Mouse (Mus musculus) Patski (cell line): ENCODE measurements around the gene Naaladl2. TPM values are rescaled to one million over a fixed set of nuclear protein-coding genes. Genes with fewer than 3 reads are reported as not detected.
"Not testable (repeated sequence)": the region's sequence is repeated elsewhere in the genome, so short reads cannot be mapped to it uniquely, and the experiment has no call there.

Source experiments
- ATAC-seq: fragments of 100-300 bp; one replicate; pipeline ENCODE4 v1.8.0; 2021
- CTCF ChIA-PET: fragments of 350-600 bp; sonication (Branson Sonifier 250); formaldehyde crosslinking; loops from one replicate; lab custom pipeline; 2022; ENCODE audit warnings: inconsistent platforms; lab: Charles Lee
- POLR2A ChIA-PET: fragments of 350-600 bp; sonication (Branson Sonifier 250); formaldehyde crosslinking; loops from one replicate; lab custom pipeline; 2022; ENCODE audit warnings: antibody characterized with exemption, inconsistent platforms; lab: Charles Lee
- DNase-seq: peaks from one replicate; pipeline ENCODE4 v3.0.0-alpha.2; 2011; ENCODE audit warnings: low read depth, low spot score
- H3K27me3 ChIP-seq: fragments of 371-371 bp; one replicate; pipeline ENCODE4 v1.5.1; 2021
- CTCF ChIP-seq: fragments of 100-300 bp; IDR thresholded peaks from one replicate; pipeline ENCODE4 v1.5.1; 2021
- in situ Hi-C: fragments of 300-500 bp; cut with MboI; formaldehyde crosslinking; loops from 3 replicates; pipeline ENCODE4 v1.11.1; 2018; ENCODE audit warnings: low pct_unique_long_range_greater_than_20kb, mixed read lengths
- polyA plus RNA-seq: library from polyadenylated mRNA; unstranded; gene quantifications from one replicate; pipeline ENCODE4 v1.2.3, GENCODE M21; 2021

Gene Naaladl2
- polyA plus RNA-seq, 1 experiment from 2014 or later: 3.7 TPM

DNA sequence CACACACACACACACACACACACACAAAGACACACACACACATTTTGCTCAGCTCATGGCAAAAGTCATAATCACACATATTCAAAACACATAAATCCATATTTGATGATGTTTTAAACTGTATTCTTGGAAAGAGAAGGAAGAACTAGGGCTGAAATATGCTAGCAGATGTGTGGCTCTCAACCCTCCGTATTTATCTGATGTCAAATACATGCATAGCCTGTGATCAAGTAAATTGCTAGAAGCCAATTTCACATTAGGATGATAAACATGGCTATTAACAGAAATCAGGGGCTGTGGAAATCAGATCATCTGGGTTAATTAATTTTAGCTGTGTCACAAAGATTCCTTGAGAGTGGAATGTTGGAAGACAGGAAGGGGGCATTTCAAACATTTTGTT, 752.8 kb downstream of the Naaladl2 start:
- in situ Hi-C loops: no loop called here
- POLR2A ChIA-PET: no interaction called here
- CTCF ChIA-PET: no interaction called here
- DNase-seq: no peak
- no peak for ATAC-seq
- no peak for TF ChIP-seq CTCF
- no peaks in the 10 kb centered on the region for H3K27me3 ChIP-seq

DNA sequence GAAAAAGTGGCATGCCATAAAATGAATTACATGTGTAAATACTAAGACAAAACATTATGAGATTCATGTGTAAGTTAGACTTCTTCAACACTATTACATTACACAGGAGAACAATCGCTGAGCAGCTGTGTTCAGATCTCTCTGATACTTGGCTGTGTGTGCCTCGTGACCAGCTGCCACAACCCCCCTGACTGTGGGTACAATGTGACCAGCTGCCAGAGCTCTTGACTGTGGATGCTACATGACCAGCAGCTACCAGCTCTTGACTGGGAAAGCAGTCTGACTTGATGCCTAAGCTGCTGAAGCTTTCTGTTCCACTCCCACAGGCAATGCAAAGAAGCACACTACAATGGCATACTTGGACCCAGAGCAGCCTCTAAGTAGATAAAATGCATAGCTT, 789.1 kb downstream of the Naaladl2 start:
- ChIA-PET POLR2A (no interaction called here), CTCF (interaction anchor here (0.9 kb wide), 1 partner anchor 10 kb away, joined by 3 read pairs; no protein-coding TSS in a partner anchor)
- in situ Hi-C loops: no loop called here
- DNase-seq: no peak
- H3K27me3 ChIP-seq: peaks cover 4% of the 10 kb centered on the region
- TF ChIP-seq CTCF: no peak
- ATAC-seq: no peak

DNA sequence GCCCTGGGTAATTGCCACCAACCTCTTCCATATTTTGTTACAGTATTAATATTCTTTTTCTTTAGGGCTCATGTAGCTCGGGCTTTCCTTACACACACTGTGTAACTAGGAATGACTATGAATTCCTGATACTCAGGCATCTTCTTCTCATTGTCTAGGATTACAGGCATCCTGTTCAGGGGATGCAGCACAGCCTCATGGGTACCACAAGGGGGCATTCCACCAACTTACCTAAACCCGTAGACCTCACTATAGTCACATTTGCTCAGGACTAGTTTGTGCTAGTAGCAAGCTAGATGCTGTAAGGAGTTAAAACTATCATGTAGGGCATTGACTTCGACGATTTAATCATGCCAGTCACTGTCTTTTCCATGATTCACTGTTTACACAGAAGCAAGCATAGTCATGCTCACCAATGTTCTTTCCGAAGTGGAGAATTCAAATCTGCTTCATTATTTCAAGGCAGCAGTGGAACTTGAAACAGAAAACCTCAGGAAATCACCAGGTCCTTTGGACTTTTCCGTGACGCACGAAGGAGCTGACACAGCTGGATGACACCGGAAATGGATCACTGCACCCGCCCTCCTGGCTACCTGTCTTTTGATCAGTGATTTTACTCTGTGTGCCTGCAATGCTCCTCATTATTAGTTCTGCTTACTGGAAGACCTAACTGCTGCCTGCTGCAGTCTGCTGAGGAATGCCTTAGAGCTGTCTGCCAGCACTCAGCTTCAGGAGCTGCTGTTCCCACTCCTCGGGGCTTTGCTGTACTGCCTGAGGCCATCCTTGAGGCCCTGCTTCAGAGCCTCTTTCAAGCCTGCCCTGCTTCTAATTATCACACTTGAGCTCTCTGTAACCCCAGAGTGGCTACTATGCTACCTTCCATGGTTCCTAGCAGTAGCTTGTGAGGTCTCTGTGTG, 822.3 kb downstream of the Naaladl2 start:
- TF ChIP-seq CTCF: peak; percentile 32
- CTCF ChIA-PET: interaction anchor here (0.9 kb wide), 1 partner anchor 15 kb away, joined by 3 read pairs; no protein-coding TSS in a partner anchor
- H3K27me3 ChIP-seq: no peaks in the 10 kb centered on the region
- peak; percentile 60 for ATAC-seq
- DNase-seq: no peak
- in situ Hi-C loops: no loop called here
- POLR2A ChIA-PET: interaction anchor here (0.6 kb wide), 1 partner anchor 651 kb away, joined by 4 read pairs; no protein-coding TSS in a partner anchor

DNA sequence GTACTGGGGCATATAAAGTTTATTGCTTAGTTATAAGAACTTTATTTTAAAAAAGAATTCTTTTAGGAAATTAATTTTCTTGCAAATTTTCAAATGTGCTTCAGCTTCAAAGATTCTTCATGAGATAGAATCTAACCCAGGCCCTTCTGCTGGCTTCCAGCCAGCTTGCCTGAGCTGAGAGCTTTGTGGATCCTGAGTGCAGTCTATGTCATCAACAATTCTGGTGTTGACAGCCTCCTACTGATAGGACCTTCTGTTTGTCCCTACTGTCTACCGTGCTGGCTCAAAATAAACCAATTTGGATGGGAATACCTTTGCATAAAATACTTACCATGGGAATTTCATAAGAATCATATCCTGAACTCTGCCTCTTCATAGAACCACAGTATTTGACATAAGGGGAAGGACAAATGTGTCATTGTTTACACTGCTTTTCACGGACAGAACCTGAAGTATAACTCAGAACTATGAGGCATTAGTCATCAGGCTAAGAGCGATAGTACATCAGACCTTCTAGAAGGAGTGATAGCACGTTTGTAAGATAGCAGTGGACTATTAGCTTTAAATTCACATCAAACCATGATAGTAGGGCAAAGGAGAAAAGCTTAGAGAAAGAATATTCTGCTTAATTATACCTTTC, 829.3 kb downstream of the Naaladl2 start:
- ATAC-seq (no peak), DNase-seq (no peak)
- POLR2A ChIA-PET: no interaction called here
- no peaks in the 10 kb centered on the region for H3K27me3 ChIP-seq
- TF ChIP-seq CTCF: no peak
- CTCF ChIA-PET: interaction anchor here (1.2 kb wide), 1 partner anchor 20 kb away, joined by 3 read pairs; no protein-coding TSS in a partner anchor
- in situ Hi-C loops: no loop called here

DNA sequence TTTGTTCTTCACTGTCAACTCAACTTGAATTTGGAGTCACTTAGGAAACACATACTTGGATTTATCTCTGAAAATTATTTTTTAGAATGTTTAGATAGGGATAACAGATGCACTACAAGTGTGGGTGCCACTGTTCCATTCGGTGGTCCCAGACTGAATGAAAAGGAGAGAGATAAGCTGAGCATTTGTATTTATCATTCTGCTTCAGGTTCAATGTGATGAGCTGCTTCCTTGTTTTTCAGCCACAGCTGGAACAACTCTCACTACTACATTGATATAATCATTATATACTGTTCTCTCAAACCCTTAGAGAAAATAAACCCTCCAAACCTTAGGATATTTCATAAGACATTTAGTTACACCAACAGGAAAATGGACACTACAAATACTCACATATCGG, 918.6 kb downstream of the Naaladl2 start:
- in situ Hi-C loops: no loop called here
- ChIA-PET POLR2A (no interaction called here), CTCF (no interaction called here)
- ATAC-seq: no peak
- no peak for TF ChIP-seq CTCF
- no peak for DNase-seq
- no peaks in the 10 kb centered on the region for H3K27me3 ChIP-seq

DNA sequence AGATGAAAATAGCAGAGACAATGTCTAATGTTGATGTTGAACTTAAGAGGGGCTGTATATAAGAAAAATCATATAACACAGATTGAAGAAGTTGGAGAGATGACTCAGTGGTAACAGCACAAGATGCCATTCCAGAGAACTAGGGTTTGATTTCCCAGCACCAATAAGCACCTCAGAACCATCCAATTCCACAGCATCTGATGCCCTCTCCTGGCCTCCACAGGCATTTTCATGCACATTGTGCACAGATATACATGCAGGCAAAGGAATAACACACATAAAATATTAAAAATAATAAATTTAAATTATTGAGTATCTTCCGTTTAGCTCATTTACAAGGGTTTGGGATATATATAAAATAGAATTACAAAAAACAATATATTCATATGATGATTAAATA, 926.6 kb downstream of the Naaladl2 start:
- H3K27me3 ChIP-seq: no peaks in the 10 kb centered on the region
- ATAC-seq (no peak), DNase-seq (no peak)
- CTCF ChIA-PET: no interaction called here
- POLR2A ChIA-PET: no interaction called here
- in situ Hi-C loops: no loop called here
- TF ChIP-seq CTCF: peak; percentile 29

DNA sequence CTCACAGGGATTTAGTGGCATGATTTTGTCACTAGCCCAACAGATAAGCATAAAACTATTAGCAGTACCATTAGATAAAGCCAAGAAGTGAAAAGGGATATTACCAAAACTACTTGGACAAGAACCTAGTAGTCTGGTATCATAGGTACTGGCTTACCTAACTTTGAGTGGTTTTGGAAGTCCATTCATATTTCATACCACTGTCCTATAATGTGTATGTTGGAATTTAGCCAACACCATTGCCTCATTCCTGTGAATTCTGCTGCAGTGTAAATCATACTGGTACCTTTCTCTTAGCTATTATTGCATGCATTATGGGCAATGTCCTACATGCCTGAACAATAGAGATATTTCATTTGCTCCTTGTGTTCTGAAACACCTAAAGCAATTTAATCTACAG, 977.5 kb downstream of the Naaladl2 start:
- in situ Hi-C loops: no loop called here
- TF ChIP-seq CTCF: no peak

DNA sequence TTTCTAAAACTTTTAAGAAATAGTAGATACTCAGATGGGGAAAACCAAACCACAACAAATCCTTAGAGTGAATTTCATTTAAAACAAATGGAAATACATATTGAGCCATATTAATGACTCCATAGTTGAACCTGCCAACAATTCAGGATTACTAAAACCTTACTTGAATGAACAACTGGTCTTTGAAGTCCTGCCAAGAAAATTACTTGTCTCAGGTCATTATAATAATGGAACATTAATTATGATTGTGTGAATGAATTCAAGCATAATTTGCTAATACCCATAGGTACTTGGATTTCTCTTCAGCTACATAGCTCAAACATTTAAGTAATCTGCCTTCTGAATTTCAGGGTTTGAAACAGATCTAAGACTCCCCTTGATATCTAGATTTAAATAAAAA, 980.1 kb downstream of the Naaladl2 start:
- in situ Hi-C loops: no loop called here
- CTCF ChIA-PET: no interaction called here

More for the DNA sequence above, 977.5 kb downstream of the Naaladl2 start:
- peaks cover 2% of the 10 kb centered on the region for H3K27me3 ChIP-seq
- ATAC-seq: no peak
- ChIA-PET POLR2A (no interaction called here), CTCF (interaction anchor here (1.6 kb wide), 1 partner anchor 9 kb away, joined by 6 read pairs; no protein-coding TSS in a partner anchor)
- no peak for DNase-seq

DNA sequence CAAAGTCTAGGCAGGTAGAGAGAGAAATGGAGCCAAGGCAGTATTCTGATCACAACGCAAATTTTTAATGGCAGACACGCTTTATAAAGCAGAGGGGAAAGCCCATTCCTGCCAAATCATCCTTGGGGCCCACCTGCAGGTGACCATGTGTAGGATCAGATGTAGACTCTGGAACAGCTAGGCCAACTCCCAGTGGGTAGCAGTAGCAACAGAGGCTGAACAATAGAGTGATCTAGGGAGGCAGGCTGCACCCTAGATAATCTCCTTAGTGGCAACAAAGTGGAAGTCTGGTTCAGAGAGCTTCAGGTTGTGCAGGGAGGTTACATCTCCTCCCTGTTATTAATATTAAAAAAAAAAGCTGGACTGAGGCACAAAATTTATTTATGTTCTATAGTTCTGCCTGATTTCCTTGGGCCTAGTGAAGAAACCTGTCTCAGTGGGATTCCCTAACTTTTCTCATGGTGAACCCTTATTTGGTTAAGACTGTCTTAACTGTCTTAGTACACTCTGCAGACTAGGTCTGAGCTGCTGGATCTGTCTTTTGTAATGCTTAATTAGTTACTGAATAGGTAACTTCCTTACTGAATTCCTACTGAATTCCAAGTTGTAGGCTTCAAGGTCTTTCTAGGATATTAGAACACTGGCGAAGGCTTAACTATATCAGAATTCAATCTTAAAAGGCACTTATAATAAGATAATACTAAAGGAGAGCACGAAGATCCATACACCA, 992.8 kb downstream of the Naaladl2 start:
- POLR2A ChIA-PET, ATAC-seq, in situ Hi-C loops, DNase-seq, CTCF ChIA-PET, H3K27me3 ChIP-seq: not testable (repeated sequence)

More for the DNA sequence above, 980.1 kb downstream of the Naaladl2 start:
- ATAC-seq: no peak
- peaks cover 2% of the 10 kb centered on the region for H3K27me3 ChIP-seq
- no peak for TF ChIP-seq CTCF
- DNase-seq: no peak
- POLR2A ChIA-PET: no interaction called here

DNA sequence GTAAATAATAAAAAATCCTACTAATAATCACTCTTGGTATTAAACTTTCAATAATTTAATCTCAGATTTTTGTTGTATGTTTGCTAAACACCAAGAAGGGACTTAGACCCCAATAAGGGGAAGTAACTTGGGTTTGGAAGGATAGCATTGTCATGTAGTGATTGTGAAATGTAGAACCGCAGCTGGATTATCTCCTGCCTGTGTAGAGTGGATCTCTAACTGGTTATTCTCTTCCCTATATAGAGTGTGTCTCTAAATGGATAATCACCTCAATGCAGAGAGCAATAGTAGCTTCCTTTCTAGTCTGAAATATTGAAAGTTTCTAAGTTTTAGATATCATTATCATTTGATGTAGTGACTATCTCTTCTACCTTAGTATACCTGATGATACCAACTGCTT, 1001.3 kb downstream of the Naaladl2 start:
- DNase-seq: no peak
- peaks cover 7% of the 10 kb centered on the region for H3K27me3 ChIP-seq
- TF ChIP-seq CTCF: no peak
- CTCF ChIA-PET: interaction anchor here (1.2 kb wide), 1 partner anchor 9 kb away, joined by 4 read pairs; no protein-coding TSS in a partner anchor
- POLR2A ChIA-PET: no interaction called here
- in situ Hi-C loops: no loop called here
- ATAC-seq: no peak
